Mouse (Mus musculus) ES-E14 (cell line): ENCODE results near the gene Gm2564.
"Not testable (repeated sequence)": the region's sequence is repeated elsewhere in the genome, so short reads cannot be mapped to it uniquely, and the experiment has no call there.

Source experiments
- MAFK ChIP-seq: IDR thresholded peaks from 2 replicates; pipeline ENCODE4 v1.6.1; 2014; ENCODE audit warnings: mild to moderate bottlenecking, low read depth, low read length, inconsistent platforms; ENCODE audit not compliant: insufficient read depth
- ZC3H11A ChIP-seq: IDR thresholded peaks from 2 replicates; pipeline ENCODE4 v1.6.1; 2012; ENCODE audit warnings: low read depth, mild to moderate bottlenecking, inconsistent platforms, low read length, borderline replicate concordance
- ZNF384 ChIP-seq: IDR thresholded peaks from 2 replicates; pipeline ENCODE4 v1.6.1; 2012; ENCODE audit warnings: low read depth, low read length, inconsistent platforms

- TF ChIP-seq ZC3H11A, ZNF384, MAFK: not testable (repeated sequence)
These were observed 17.6 kb upstream of the Gm2564 start, which contains the start of gene Gm10591 for GRCm38 (mm10) chr4:42611895-42612294.
